Mouse (Mus musculus): Measurements from ENCODE around the gene Msh2.
"Not testable (repeated sequence)": the region's sequence is repeated elsewhere in the genome, so short reads cannot be mapped to it uniquely, and the experiment has no call there.

DNA sequence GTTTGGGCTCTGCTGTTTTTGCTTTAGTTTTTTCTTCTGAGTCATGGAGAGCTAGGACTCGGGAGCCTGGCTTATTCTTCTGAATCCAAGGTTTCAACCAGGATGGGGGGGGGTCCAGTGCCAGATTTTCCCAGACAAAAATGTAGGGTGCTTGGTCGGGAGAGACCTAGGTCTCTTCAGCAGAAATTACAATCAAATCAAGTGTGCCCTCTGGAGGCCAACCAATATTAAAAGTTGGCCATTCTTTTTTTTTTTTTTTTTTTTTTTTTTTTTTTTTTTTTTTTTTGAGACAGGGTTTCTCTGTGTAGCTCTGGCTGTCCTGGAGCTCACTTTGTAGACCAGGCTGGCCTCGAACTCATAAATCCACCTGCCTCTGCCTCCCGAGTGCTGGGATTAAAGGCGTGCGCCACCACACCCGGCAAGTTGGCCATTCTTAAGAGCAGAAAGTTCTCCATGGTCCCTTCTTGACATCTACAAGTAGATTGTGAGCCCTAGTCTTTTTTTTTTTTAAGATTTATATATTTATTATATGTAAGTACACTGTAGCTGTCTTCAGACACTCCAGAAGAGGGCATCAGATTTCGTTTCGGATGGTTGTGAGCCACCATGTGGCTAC lies 10.1 kb upstream of the Msh2 start:
- TF ChIP-seq CTCF (IDR thresholded peaks at IDR 0.05; ENCODE audit: extremely low read depth, insufficient read depth, insufficient read length, insufficient replicate concordance); POLR2A (IDR thresholded peaks at IDR 0.05; ENCODE audit: low read depth, low read length): not testable (repeated sequence)

All from spleen, adult 2 months (tissue).